Mouse (Mus musculus) midbrain, embryonic 13.5 days (tissue): ENCODE results near the gene Taok2. TPM values are rescaled to one million over a fixed set of nuclear protein-coding genes. Genes with fewer than 3 reads are reported as not detected.

Experiments used
- ATAC-seq: fragments of 200-750 bp; cut with Nextera tagmentation; 2 replicates; pipeline ENCODE4 v1.8.0; 2017; ENCODE audit warnings: mild to moderate bottlenecking, moderate TSS enrichment, moderate library complexity
- H3K27ac ChIP-seq: fragments of 300-500 bp; sonication (generic); 2 replicates; pipeline ENCODE4 v1.5.1; 2015; ENCODE audit warnings: inconsistent platforms, mild to moderate bottlenecking, moderate library complexity
- H3K27me3 ChIP-seq: fragments of 300-500 bp; sonication (generic); 2 replicates; pipeline ENCODE4 v1.6.1; 2015; ENCODE audit warnings: mild to moderate bottlenecking, inconsistent platforms
- H3K36me3 ChIP-seq: fragments of 300-500 bp; sonication (generic); 2 replicates; pipeline ENCODE4 v1.6.1; 2015; ENCODE audit warnings: mild to moderate bottlenecking, inconsistent platforms
- H3K4me1 ChIP-seq: fragments of 300-500 bp; sonication (generic); replicated peaks from 2 replicates; pipeline ENCODE4 v1.6.1; 2015; ENCODE audit warnings: inconsistent platforms
- H3K4me2 ChIP-seq: fragments of 300-500 bp; sonication (generic); replicated peaks from 2 replicates; pipeline ENCODE4 v1.6.1; 2015; ENCODE audit warnings: moderate library complexity, mild to moderate bottlenecking, inconsistent platforms
- H3K4me3 ChIP-seq: fragments of 300-500 bp; sonication (generic); replicated peaks from 2 replicates; pipeline ENCODE4 v1.5.1; 2015; ENCODE audit warnings: mild to moderate bottlenecking, inconsistent platforms
- H3K9ac ChIP-seq: fragments of 300-500 bp; sonication (generic); replicated peaks from 2 replicates; pipeline ENCODE4 v1.6.1; 2015; ENCODE audit warnings: mild to moderate bottlenecking, inconsistent platforms
- H3K9me3 ChIP-seq: fragments of 300-500 bp; sonication (generic); 2 replicates; pipeline ENCODE4 v1.6.1; 2016; ENCODE audit warnings: mild to moderate bottlenecking, inconsistent platforms
- WGBS: fragments of 180-500 bp; shearing (Covaris S2); methylation state at CpG from one replicate; pipeline ENCODE4 v1.1.7; 2015; 5-methylcytosine and 5-hydroxymethylcytosine counted together
- polyA plus RNA-seq: library from polyadenylated mRNA; unstranded; fragments of >200 nt; fragmentation: Nextera tagmentation; extraction: Ambion mirVana; gene quantifications from 2 replicates; pipeline ENCODE4 v1.2.1, GENCODE M21; 2015

The Taok2 gene
- polyA plus RNA-seq, 1 experiment from 2014 or later: 63.1 TPM

GRCm38 (mm10) chr7:126822741-126823140 lies 61.8 kb downstream of the Taok2 start:
- Histone ChIP-seq H3K27me3 (no peaks in the 10 kb centered on the region), H3K36me3 (peaks cover 13% of the 10 kb centered on the region; the same call in 1 of the 2 replicates), H3K4me1 (peaks cover 51% of the 10 kb centered on the region), H3K9me3 (peaks cover 3% of the 10 kb centered on the region; the same call in 1 of the 2 replicates), H3K4me2 (peak overlapping the region; percentile 54), H3K9ac (peak overlapping the region; percentile 87), H3K4me3 (peak overlapping the region; percentile 70), H3K27ac (peak overlapping the region; percentile 93)
- WGBS: 10% methylated on average over 9 of the region's 9 CpGs
- ATAC-seq: peak; percentile 31

- peaks cover 6% of the 10 kb centered on the region; the same call in 1 of the 2 replicates for H3K36me3 ChIP-seq
- H3K9me3 ChIP-seq: peaks cover 3% of the 10 kb centered on the region; the same call in 1 of the 2 replicates
- peak overlapping the region; percentile 93 for H3K27ac ChIP-seq
- 21% methylated on average over 7 of the region's 7 CpGs for WGBS
- ATAC-seq: peak; percentile 24
- H3K4me3 ChIP-seq: peak overlapping the region; percentile 70
- H3K4me2 ChIP-seq: peak overlapping the region; percentile 54
- peaks cover 44% of the 10 kb centered on the region for H3K4me1 ChIP-seq
- peak overlapping the region; percentile 87 for H3K9ac ChIP-seq
- H3K27me3 ChIP-seq: no peaks in the 10 kb centered on the region
Measured at GRCm38 (mm10) chr7:126821835-126822511, 62.5 kb downstream of the Taok2 start.

GRCm38 (mm10) chr7:126818818-126819217 lies 65.7 kb downstream of the Taok2 start:
- ATAC-seq: no peak
- H3K4me1 ChIP-seq: peaks cover 13% of the 10 kb centered on the region
- no peak overlapping the region for H3K27ac ChIP-seq
- peaks cover 3% of the 10 kb centered on the region; the same call in 1 of the 2 replicates for H3K9me3 ChIP-seq
- WGBS: 40% methylated on average over 1 of the region's 1 CpGs
- H3K4me3 ChIP-seq: no peak overlapping the region
- no peak overlapping the region for H3K9ac ChIP-seq
- H3K27me3 ChIP-seq: no peaks in the 10 kb centered on the region
- H3K36me3 ChIP-seq: no peaks in the 10 kb centered on the region
- H3K4me2 ChIP-seq: no peak overlapping the region

GRCm38 (mm10) chr7:126817595-126817994 lies 66.9 kb downstream of the Taok2 start:
- ATAC-seq: no peak
- H3K9ac ChIP-seq: no peak overlapping the region
- no peak overlapping the region for H3K4me3 ChIP-seq
- H3K4me1 ChIP-seq: peaks cover 7% of the 10 kb centered on the region
- H3K9me3 ChIP-seq: peaks cover 3% of the 10 kb centered on the region; the same call in 1 of the 2 replicates
- 93% methylated on average over 7 of the region's 7 CpGs for WGBS
- H3K27ac ChIP-seq: no peak overlapping the region
- H3K27me3 ChIP-seq: no peaks in the 10 kb centered on the region
- H3K4me2 ChIP-seq: no peak overlapping the region
- H3K36me3 ChIP-seq: no peaks in the 10 kb centered on the region

GRCm38 (mm10) chr7:126816494-126816893 lies 68.0 kb downstream of the Taok2 start:
- H3K27ac ChIP-seq: no peak overlapping the region
- H3K9ac ChIP-seq: no peak overlapping the region
- no peaks in the 10 kb centered on the region for H3K36me3 ChIP-seq
- H3K4me2 ChIP-seq: no peak overlapping the region
- no peak overlapping the region for H3K4me3 ChIP-seq
- no peaks in the 10 kb centered on the region for H3K27me3 ChIP-seq
- peaks cover 3% of the 10 kb centered on the region; the same call in 1 of the 2 replicates for H3K9me3 ChIP-seq
- no peak for ATAC-seq
- no peaks in the 10 kb centered on the region for H3K4me1 ChIP-seq
- whole genome bisulfite sequencing: 89% methylated on average over 8 of the region's 8 CpGs

GRCm38 (mm10) chr7:126815726-126816222 lies 68.7 kb downstream of the Taok2 start:
- no peak overlapping the region for H3K4me2 ChIP-seq
- no peak for ATAC-seq
- peaks cover 3% of the 10 kb centered on the region; the same call in 1 of the 2 replicates for H3K9me3 ChIP-seq
- no peak overlapping the region for H3K27ac ChIP-seq
- H3K27me3 ChIP-seq: no peaks in the 10 kb centered on the region
- H3K9ac ChIP-seq: no peak overlapping the region
- WGBS: 54% methylated on average over 8 of the region's 8 CpGs
- no peaks in the 10 kb centered on the region for H3K4me1 ChIP-seq
- H3K4me3 ChIP-seq: no peak overlapping the region
- H3K36me3 ChIP-seq: no peaks in the 10 kb centered on the region

Other genes starting within 250 kb of the Taok2 start
- gene Sgf29, start 235.4 kb downstream of the Taok2 start, polyA plus RNA-seq: 54.5 and 57.0 TPM in 2 replicates
- 0.93 and 1.9 TPM in 2 replicates for gene Sult1a1, start 208.3 kb downstream of the Taok2 start, polyA plus RNA-seq
- 141 and 158 TPM in 2 replicates for gene Bola2, start 189.3 kb downstream of the Taok2 start, polyA plus RNA-seq
- gene Slx1b, start 188.9 kb downstream of the Taok2 start, polyA plus RNA-seq: 21.0 and 21.1 TPM in 2 replicates
- gene Coro1a, start 176.9 kb downstream of the Taok2 start, polyA plus RNA-seq: 96.3 and 101 TPM in 2 replicates
- gene Mapk3, start 125.1 kb downstream of the Taok2 start, polyA plus RNA-seq: 78.8 and 80.7 TPM in 2 replicates
- 2.5 and 2.9 TPM in 2 replicates for gene Gdpd3, start 118.4 kb downstream of the Taok2 start, polyA plus RNA-seq
- gene Ypel3, start 107.7 kb downstream of the Taok2 start, polyA plus RNA-seq: 163 and 180 TPM in 2 replicates
- gene Tbx6, start 103.2 kb downstream of the Taok2 start, polyA plus RNA-seq: 0.36 and 0.49 TPM in 2 replicates
- gene Ppp4c, start 92.2 kb downstream of the Taok2 start, polyA plus RNA-seq: 224 and 241 TPM in 2 replicates
- 48.3 and 52.6 TPM in 2 replicates for gene Fam57b, start 87.0 kb downstream of the Taok2 start, polyA plus RNA-seq
- not detected in 2 replicates for gene 4930451I11Rik, start 53.1 kb downstream of the Taok2 start, polyA plus RNA-seq
- gene Doc2a, start 37.3 kb downstream of the Taok2 start, polyA plus RNA-seq: 5.3 and 8.5 TPM in 2 replicates
- gene Hirip3, start 22.7 kb downstream of the Taok2 start, polyA plus RNA-seq: 26.8 and 28.5 TPM in 2 replicates
- 84.3 and 88.8 TPM in 2 replicates for gene Ino80e, start 22.3 kb downstream of the Taok2 start, polyA plus RNA-seq
- gene Tmem219, start 38.2 kb upstream of the Taok2 start, polyA plus RNA-seq: 33.2 and 35.0 TPM in 2 replicates
- gene Kctd13, start 44.2 kb upstream of the Taok2 start, polyA plus RNA-seq: 84.3 and 85.7 TPM in 2 replicates
- 5.5 and 5.8 TPM in 2 replicates for gene Asphd1, start 64.9 kb upstream of the Taok2 start, polyA plus RNA-seq
- 34.9 and 35.3 TPM in 2 replicates for gene Sez6l2, start 65.9 kb upstream of the Taok2 start, polyA plus RNA-seq
- 101 and 108 TPM in 2 replicates for gene Cdipt, start 91.2 kb upstream of the Taok2 start, polyA plus RNA-seq
- 0.72 and 0.85 TPM in 2 replicates for gene Cdiptos, start 91.4 kb upstream of the Taok2 start, polyA plus RNA-seq
- 3.0 and 3.7 TPM in 2 replicates for gene Mvp, start 129.9 kb upstream of the Taok2 start, polyA plus RNA-seq
- 0.30 TPM in 1 of 2 replicates, not detected in the other for gene Pagr1b, start 131.8 kb upstream of the Taok2 start, polyA plus RNA-seq
- gene Pagr1a, start 132.6 kb upstream of the Taok2 start, polyA plus RNA-seq: 39.8 and 40.8 TPM in 2 replicates
- 72.0 and 73.9 TPM in 2 replicates for gene Gm42742, start 136.4 kb upstream of the Taok2 start, polyA plus RNA-seq
- gene Prrt2, start 136.5 kb upstream of the Taok2 start, polyA plus RNA-seq: 10.8 and 11.9 TPM in 2 replicates
- 58.2 and 72.5 TPM in 2 replicates for gene Maz, start 142.3 kb upstream of the Taok2 start, polyA plus RNA-seq
- 57.5 and 61.0 TPM in 2 replicates for gene Kif22, start 157.8 kb upstream of the Taok2 start, polyA plus RNA-seq
- not detected in 2 replicates for gene Zg16, start 202.6 kb upstream of the Taok2 start, polyA plus RNA-seq
- 0.90 and 1.5 TPM in 2 replicates for gene AI467606, start 206.7 kb upstream of the Taok2 start, polyA plus RNA-seq
- 0.79 and 0.98 TPM in 2 replicates for gene Qprt, start 237.5 kb upstream of the Taok2 start, polyA plus RNA-seq